Mouse (Mus musculus): ENCODE data around the gene Il13. TPM values are rescaled to one million over a fixed set of nuclear protein-coding genes. Genes with fewer than 3 reads are reported as not detected.

Gene Il13
- polyA plus RNA-seq, 1 experiment from 2014 or later = not detected

DNA sequence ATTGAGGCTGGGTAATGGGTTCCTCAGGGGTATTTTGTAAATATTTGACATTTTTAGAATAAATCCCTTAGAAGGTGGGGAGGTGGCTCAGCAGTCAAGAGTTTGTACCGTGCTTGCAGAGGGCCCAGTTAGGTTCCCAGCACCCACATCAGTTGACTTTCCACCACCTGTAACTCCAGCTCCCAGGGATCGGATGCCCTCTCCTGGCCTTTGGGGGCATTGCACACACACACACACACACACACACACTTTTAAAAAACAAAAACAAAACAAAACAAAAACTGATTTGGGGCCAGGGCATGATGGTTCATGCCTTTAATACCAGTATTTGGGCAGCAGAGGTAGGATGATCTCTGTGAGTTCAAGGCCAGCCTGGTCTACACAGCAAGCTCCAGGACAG lies 10.4 kb downstream of the Il13 start:
- WGBS = 95% methylated on average over 2 of the region's 2 CpGs
- no peak for ATAC-seq
- Histone ChIP-seq H3K9me3 (no peaks in the 10 kb centered on the region), H3K27me3 (replicated peaks) (no peaks in the 10 kb centered on the region), H3K4me1 (replicated peaks) (no peaks in the 10 kb centered on the region), H3K4me3 (replicated peaks) (no peak overlapping the region), H3K9ac (no peak overlapping the region), H3K36me3 (no peaks in the 10 kb centered on the region), H3K27ac (no peak overlapping the region), H3K4me2 (replicated peaks) (no peak overlapping the region)

DNA sequence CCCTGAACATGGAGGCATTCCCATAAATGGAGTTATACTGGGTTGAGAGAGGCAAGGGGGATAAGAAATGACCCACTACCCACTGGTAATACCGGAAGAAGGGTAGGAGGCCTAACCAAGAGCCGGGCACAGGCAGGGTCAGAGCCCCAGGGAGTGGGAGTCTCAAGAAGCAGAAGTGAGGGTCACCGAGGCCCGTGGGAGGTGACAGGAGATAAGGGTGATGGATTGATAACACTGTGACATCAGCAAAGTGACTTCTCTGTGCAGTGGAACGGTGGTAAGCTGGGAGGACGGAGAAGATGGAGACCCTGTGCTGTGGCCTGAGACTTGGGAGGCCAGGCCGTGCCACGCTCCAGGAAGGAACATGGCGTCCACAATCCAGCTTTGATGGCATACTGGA lies 10.9 kb downstream of the Il13 start:
- Histone ChIP-seq H3K9me3 (no peaks in the 10 kb centered on the region), H3K4me2 (replicated peaks) (no peak overlapping the region), H3K36me3 (no peaks in the 10 kb centered on the region), H3K27me3 (replicated peaks) (no peaks in the 10 kb centered on the region), H3K4me1 (replicated peaks) (no peaks in the 10 kb centered on the region), H3K27ac (no peak overlapping the region), H3K4me3 (replicated peaks) (no peak overlapping the region), H3K9ac (no peak overlapping the region)
- 78% methylated on average over 9 of the region's 9 CpGs for WGBS
- ATAC-seq = no peak

- no peak for ATAC-seq
- no peaks in the 10 kb centered on the region for H3K4me1 ChIP-seq (replicated peaks)
- H3K4me2 ChIP-seq (replicated peaks) = no peak overlapping the region
- WGBS = 75% methylated on average over 6 of the region's 6 CpGs
- no peak overlapping the region for H3K9ac ChIP-seq
- H3K9me3 ChIP-seq = no peaks in the 10 kb centered on the region
- no peak overlapping the region for H3K4me3 ChIP-seq (replicated peaks)
- H3K27ac ChIP-seq = no peak overlapping the region
- no peaks in the 10 kb centered on the region for H3K27me3 ChIP-seq (replicated peaks)
- H3K36me3 ChIP-seq = no peaks in the 10 kb centered on the region
Measured at GRCm38 (mm10) chr11:53622440-53622806, 12.1 kb downstream of the Il13 start.

DNA sequence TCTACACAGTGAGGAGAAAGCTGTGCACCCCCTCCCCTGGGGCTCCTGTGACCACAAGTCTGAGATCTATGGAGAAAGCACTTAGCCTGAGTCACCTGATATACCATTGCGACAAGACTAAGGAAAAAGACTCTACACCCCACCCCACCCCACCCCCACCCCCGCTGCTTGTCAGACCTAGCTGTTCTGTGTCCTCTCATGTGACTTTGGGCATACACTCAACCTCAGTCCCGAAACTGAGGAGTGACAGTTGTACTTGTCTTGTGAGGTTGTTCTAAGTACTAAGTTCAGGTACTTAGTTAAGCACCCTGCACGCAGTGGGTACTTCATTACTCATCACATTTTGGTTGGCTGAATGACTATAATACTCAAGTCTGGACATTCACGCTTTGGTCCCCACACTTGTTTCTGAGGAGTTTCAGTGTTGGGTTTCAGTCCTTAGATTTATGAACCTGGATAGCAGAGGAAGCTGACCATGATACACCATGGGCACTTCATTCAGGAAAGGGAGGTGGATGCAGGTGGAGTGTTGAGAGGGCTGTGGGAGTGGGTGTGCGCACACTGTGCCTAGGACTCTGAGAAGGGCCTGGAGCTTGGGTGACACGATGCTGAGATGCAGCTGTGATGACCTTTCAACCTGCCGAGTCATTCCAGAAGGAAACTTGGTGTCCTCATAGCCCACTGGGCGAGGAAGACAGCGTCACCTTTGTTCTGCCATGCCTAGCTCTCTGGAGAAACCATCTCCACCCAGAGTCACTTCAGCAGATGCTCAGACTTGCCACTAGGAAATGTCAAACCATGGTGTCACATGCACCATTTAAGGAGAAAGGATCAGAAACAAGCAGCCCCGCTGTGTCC lies 12.7 kb downstream of the Il13 start:
- Histone ChIP-seq H3K27ac (no peak overlapping the region), H3K9ac (no peak overlapping the region), H3K4me3 (replicated peaks) (no peak overlapping the region), H3K27me3 (replicated peaks) (no peaks in the 10 kb centered on the region), H3K9me3 (no peaks in the 10 kb centered on the region), H3K4me2 (replicated peaks) (no peak overlapping the region), H3K36me3 (no peaks in the 10 kb centered on the region), H3K4me1 (replicated peaks) (no peaks in the 10 kb centered on the region)
- ATAC-seq = no peak
- WGBS = 90% methylated on average over 11 of the region's 11 CpGs

GRCm38 (mm10) chr11:53620094-53620493 lies 14.4 kb downstream of the Il13 start:
- H3K4me3 ChIP-seq (replicated peaks) = no peak overlapping the region
- no peak overlapping the region for H3K9ac ChIP-seq
- ATAC-seq = no peak
- no peaks in the 10 kb centered on the region for H3K9me3 ChIP-seq
- no peaks in the 10 kb centered on the region for H3K36me3 ChIP-seq
- WGBS = 88% methylated on average over 4 of the region's 4 CpGs
- no peaks in the 10 kb centered on the region for H3K27me3 ChIP-seq (replicated peaks)
- no peak overlapping the region for H3K27ac ChIP-seq
- H3K4me1 ChIP-seq (replicated peaks) = no peaks in the 10 kb centered on the region
- H3K4me2 ChIP-seq (replicated peaks) = no peak overlapping the region

DNA sequence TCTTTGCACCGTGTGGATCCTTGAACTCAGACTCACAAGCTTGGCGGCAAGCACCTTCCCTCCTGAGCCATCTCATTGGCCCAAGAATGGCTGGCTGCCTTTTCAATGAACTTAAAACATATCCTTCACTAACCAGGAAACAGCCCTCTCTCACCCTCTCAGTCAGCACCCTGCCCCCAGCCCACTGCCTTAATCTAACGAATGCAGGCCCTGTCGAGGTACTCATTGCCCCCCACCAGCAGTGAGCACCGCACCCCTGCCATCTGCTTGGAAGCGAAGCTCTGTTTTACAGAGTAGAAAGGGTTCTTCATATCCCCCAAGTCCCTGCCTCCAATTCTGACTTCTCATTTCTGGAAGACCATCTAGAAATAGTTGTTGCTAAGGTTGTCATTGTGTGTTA lies 15.1 kb downstream of the Il13 start:
- Histone ChIP-seq H3K9me3 (no peaks in the 10 kb centered on the region), H3K27me3 (replicated peaks) (no peaks in the 10 kb centered on the region), H3K4me2 (replicated peaks) (no peak overlapping the region), H3K36me3 (no peaks in the 10 kb centered on the region), H3K27ac (no peak overlapping the region), H3K4me3 (replicated peaks) (no peak overlapping the region), H3K9ac (no peak overlapping the region), H3K4me1 (replicated peaks) (no peaks in the 10 kb centered on the region)
- WGBS = 68% methylated on average over 6 of the region's 6 CpGs
- no peak for ATAC-seq

GRCm38 (mm10) chr11:53618619-53619198 lies 15.8 kb downstream of the Il13 start, which contains the start of gene Il4:
Gene Il4 (minus strand): TSS chr11:53618669.
- no peaks in the 10 kb centered on the region for H3K9me3 ChIP-seq
- no peaks in the 10 kb centered on the region for H3K4me1 ChIP-seq (replicated peaks)
- H3K9ac ChIP-seq = no peak within 1 kb of the TSS
- H3K36me3 ChIP-seq = no peaks in the 10 kb centered on the region
- 74% methylated on average over 7 of the region's 7 CpGs for WGBS
- no peak within 1 kb of the TSS for H3K4me2 ChIP-seq (replicated peaks)
- H3K27me3 ChIP-seq (replicated peaks) = no peaks in the 10 kb centered on the region
- H3K27ac ChIP-seq = no peak within 1 kb of the TSS
- no peak within 1 kb of the TSS for H3K4me3 ChIP-seq (replicated peaks)
- ATAC-seq = no peak

DNA sequence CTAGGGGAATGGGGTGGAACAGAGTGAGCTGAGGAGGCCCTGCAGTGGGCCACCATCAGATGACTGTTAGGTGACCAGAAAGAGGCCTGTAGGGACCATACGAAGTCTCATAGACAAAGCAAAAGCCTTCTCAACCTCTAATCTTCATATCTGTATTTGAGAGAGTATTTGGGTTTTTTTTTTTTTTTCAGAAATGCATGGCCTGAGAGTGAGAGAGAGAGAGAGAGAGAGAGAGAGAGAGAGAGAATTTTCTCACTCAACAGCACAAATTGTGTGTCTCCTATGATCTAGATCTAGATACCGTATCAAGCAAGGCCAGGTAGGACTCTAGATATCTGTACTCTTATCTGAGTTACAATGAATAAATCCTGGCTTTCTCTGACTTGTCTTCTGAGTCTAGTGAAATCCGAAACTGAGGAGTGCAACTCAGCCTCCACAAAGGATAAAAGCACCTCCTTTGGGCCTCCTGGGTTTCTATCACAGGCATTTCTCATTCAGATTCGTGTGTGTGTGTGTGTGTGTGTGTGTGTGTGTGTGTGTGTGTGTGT lies 16.9 kb downstream of the Il13 start:
- Histone ChIP-seq H3K27me3 (replicated peaks) (no peaks in the 10 kb centered on the region), H3K4me2 (replicated peaks) (no peak overlapping the region), H3K9ac (no peak overlapping the region), H3K4me3 (replicated peaks) (no peak overlapping the region), H3K27ac (no peak overlapping the region), H3K9me3 (no peaks in the 10 kb centered on the region), H3K36me3 (no peaks in the 10 kb centered on the region), H3K4me1 (replicated peaks) (no peaks in the 10 kb centered on the region)
- ATAC-seq = no peak
- 69% methylated on average over 4 of the region's 4 CpGs for WGBS

DNA sequence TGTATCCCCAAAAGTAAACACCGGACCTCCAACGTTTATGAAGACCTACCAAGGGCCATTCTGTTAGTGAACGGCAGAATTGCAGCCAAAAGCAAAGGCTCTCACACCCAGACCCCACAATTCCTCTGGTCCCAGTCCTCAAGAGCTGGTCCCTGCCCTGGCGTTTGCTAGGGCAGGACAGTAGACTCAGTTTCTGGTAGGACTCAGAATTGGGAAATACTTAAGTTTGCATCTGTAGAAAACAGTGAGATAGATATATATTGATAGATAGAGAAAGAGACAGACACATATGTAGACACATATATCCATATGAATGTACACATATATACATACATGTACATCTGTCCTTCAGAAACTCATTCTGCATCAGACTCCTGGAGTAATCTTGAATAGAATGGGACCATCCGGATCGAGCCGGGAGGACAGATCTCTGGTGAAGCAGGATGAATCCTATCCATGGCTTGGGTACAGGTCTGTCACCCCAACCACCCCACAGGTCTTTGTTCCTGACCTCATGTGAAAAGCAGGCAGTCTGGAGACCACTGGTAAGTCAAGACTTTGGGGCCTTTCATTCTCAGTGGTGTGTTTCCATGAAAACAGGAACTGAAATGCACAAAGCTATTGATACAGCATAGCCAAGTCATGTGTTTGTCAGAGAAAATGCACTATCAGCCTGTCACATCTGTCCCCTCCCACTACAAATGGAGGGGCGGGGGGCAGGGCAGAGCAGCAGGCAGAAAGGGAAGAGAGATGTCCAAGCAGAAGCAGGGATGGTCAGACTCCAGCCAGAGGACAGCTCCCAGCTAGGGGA lies 17.5 kb downstream of the Il13 start:
- no peaks in the 10 kb centered on the region for H3K4me1 ChIP-seq (replicated peaks)
- H3K27me3 ChIP-seq (replicated peaks) = no peaks in the 10 kb centered on the region
- no peaks in the 10 kb centered on the region for H3K36me3 ChIP-seq
- no peak overlapping the region for H3K9ac ChIP-seq
- no peak overlapping the region for H3K4me3 ChIP-seq (replicated peaks)
- H3K27ac ChIP-seq = no peak overlapping the region
- H3K4me2 ChIP-seq (replicated peaks) = no peak overlapping the region
- no peaks in the 10 kb centered on the region for H3K9me3 ChIP-seq
- WGBS = 69% methylated on average over 8 of the region's 8 CpGs
- no peak for ATAC-seq

- H3K36me3 ChIP-seq = no peaks in the 10 kb centered on the region
- ATAC-seq = no peak
- no peaks in the 10 kb centered on the region for H3K9me3 ChIP-seq
- H3K9ac ChIP-seq = no peak overlapping the region
- no peak overlapping the region for H3K4me2 ChIP-seq (replicated peaks)
- no peak overlapping the region for H3K27ac ChIP-seq
- H3K27me3 ChIP-seq (replicated peaks) = no peaks in the 10 kb centered on the region
- 95% methylated on average over 8 of the region's 8 CpGs for WGBS
- no peaks in the 10 kb centered on the region for H3K4me1 ChIP-seq (replicated peaks)
- H3K4me3 ChIP-seq (replicated peaks) = no peak overlapping the region
Measured at GRCm38 (mm10) chr11:53615575-53615974, 18.9 kb downstream of the Il13 start.

- no peak overlapping the region for H3K9ac ChIP-seq
- ATAC-seq = no peak
- no peak overlapping the region for H3K4me3 ChIP-seq (replicated peaks)
- H3K36me3 ChIP-seq = no peaks in the 10 kb centered on the region
- WGBS = 58% methylated on average over 6 of the region's 6 CpGs
- no peaks in the 10 kb centered on the region for H3K9me3 ChIP-seq
- H3K27me3 ChIP-seq (replicated peaks) = no peaks in the 10 kb centered on the region
- H3K27ac ChIP-seq = no peak overlapping the region
- H3K4me2 ChIP-seq (replicated peaks) = no peak overlapping the region
- no peaks in the 10 kb centered on the region for H3K4me1 ChIP-seq (replicated peaks)
Measured at GRCm38 (mm10) chr11:53615172-53615571, 19.3 kb downstream of the Il13 start.

- no peak for ATAC-seq
- 79% methylated on average over 3 of the region's 3 CpGs for WGBS
- no peaks in the 10 kb centered on the region for H3K36me3 ChIP-seq
Measured at GRCm38 (mm10) chr11:53609672-53610071, 24.8 kb downstream of the Il13 start.

More at GRCm38 (mm10) chr11:53609672-53610071, 24.8 kb downstream of the Il13 start:
- H3K4me1 ChIP-seq (replicated peaks) = no peaks in the 10 kb centered on the region
- H3K4me3 ChIP-seq (replicated peaks) = no peak overlapping the region
- no peak overlapping the region for H3K4me2 ChIP-seq (replicated peaks)
- no peaks in the 10 kb centered on the region for H3K27me3 ChIP-seq (replicated peaks)
- no peak overlapping the region for H3K27ac ChIP-seq
- no peak overlapping the region for H3K9ac ChIP-seq
- H3K9me3 ChIP-seq = no peaks in the 10 kb centered on the region
